Mouse (Mus musculus) left cerebral cortex, adult 8-10 months (tissue): ENCODE results near the gene Tas1r3. TPM values are rescaled to one million over a fixed set of nuclear protein-coding genes. Genes with fewer than 3 reads are reported as not detected.

Experiments
- DNase-seq, 2 experiments: peaks; one replicate each; pipeline ENCODE4 v3.0.0; 2022; ENCODE audit warnings: low spot score in 2 of 2
- total RNA-seq, 4 experiments: library from RNA; stranded (reverse); gene quantifications; 2 replicates each; pipeline ENCODE4 v1.2.4; 2022

Gene Tas1r3
- under 1 TPM in 2 of 4 experiments, not detected in 2; 0.30 to 0.39 TPM for total RNA-seq

GRCm38 (mm10) chr4:155863001-155863400 lies at the start of gene Tas1r3:
Gene Tas1r3 (minus strand): TSS chr4:155863362.
- no peak for DNase-seq

GRCm38 (mm10) chr4:155908751-155909150 lies 45.6 kb upstream of the Tas1r3 start:
- DNase-seq = peak in 1 of 2 experiments; percentile 1

- peak; percentile 4 to 10 for DNase-seq
These were observed 45.1 kb upstream of the Tas1r3 start for GRCm38 (mm10) chr4:155908281-155908680.

DNA sequence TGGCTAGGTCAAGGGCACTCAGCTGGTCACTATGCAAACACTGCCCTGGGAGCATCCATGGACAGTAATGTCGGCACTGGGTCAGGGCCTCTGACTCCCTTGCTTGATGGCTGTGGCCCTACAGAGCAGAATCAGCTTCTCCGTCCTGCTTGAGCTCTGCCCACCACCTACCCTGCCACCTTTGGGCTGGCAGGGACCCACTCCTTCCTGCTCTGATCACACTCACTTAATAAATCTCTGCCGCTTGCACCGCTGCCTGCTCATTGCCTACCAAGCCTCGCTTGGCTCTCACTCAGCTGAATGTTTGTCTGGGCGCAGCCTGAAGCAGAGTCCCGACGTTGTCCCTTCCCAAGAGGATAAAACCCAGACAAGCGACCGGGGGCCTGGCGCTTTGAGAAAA lies 43.8 kb upstream of the Tas1r3 start:
- peak in 1 of 2 experiments; percentile 5 for DNase-seq

GRCm38 (mm10) chr4:155906125-155906524 lies 43.0 kb upstream of the Tas1r3 start:
- peak; percentile 1 to 7 for DNase-seq

GRCm38 (mm10) chr4:155905634-155906033 lies 42.5 kb upstream of the Tas1r3 start:
- no peak for DNase-seq

- DNase-seq = peak; percentile 1 to 6
These were observed 41.3 kb upstream of the Tas1r3 start for GRCm38 (mm10) chr4:155904318-155905102.

- no peak for DNase-seq
These were observed 40.1 kb upstream of the Tas1r3 start for GRCm38 (mm10) chr4:155903246-155903645.

- peak; percentile 4 to 47 for DNase-seq
These were observed 38.0 kb upstream of the Tas1r3 start for GRCm38 (mm10) chr4:155901205-155901604.

DNA sequence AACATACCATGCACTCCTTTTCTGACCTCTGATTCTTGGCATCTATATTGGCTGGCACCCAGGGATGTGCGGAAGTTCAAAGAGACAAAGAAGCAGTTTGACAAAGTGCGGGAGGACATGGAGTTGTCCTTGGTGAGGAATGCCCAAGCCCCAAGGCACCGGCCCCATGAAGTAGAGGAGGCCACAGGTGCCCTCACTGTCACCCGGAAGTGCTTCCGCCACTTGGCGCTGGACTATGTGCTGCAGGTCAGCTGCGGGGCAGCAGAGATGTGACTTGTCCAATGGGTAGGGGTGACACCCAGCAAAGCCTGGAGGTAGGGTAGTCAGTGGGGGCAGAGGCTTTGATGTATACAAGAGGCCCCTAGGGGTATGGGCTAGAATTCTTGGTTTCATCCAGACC lies 36.2 kb upstream of the Tas1r3 start:
- no peak for DNase-seq

DNA sequence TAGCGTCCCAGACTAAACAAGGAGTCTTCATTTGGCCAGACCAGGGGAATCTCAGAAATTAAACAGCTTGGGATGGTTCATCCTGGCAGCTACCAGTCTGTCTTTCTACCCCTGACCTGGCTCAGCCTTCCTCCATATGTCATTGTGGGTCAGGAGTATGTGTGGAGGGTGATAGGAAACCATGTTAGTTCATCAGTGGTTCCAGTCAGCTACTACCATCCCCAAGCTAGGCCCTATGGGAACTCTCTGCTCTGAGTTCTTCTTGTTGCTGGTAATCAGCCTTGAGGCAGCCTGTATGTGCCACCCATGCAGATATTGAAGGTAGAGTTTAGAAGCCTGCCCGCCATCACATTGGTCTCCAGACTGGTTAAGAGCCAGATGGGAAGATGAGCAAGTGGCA lies 35.2 kb upstream of the Tas1r3 start:
- no peak for DNase-seq

- DNase-seq = peak in 1 of 2 experiments; percentile 1
These were observed 33.3 kb upstream of the Tas1r3 start for GRCm38 (mm10) chr4:155896461-155896860.

- no peak for DNase-seq
These were observed 32.7 kb upstream of the Tas1r3 start for GRCm38 (mm10) chr4:155895826-155896225.

GRCm38 (mm10) chr4:155895216-155895615 lies 32.1 kb upstream of the Tas1r3 start:
- DNase-seq = peak; percentile 64 to 65

GRCm38 (mm10) chr4:155894311-155894881 lies 31.2 kb upstream of the Tas1r3 start:
- peak; percentile 51 to 80 for DNase-seq

- peak in 1 of 2 experiments; percentile 2 for DNase-seq
These were observed 30.1 kb upstream of the Tas1r3 start for GRCm38 (mm10) chr4:155893212-155893690.

GRCm38 (mm10) chr4:155892438-155893211 lies 29.5 kb upstream of the Tas1r3 start:
- DNase-seq = peak in 1 of 2 experiments; percentile 28

DNA sequence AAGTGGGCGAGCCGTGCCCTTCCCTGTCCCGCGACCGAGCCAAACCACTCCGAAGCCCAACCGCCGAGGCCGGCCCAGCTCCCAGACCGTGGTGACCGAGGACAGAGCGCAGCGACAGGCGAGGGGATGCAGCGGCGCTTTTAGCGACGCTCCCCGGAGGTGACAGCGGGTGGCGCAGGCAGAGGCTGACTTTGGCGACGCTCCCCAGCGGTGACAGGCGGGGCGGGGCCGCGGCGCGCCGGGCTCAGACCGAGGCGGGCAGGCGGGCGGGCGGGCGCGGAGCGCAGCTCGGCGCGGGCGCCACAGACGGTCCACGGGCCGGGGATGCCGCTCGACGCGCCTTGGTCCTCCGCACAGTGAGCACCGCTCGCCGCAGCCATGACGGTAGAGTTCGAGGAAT lies 28.9 kb upstream of the Tas1r3 start:
- DNase-seq = peak in 1 of 2 experiments; percentile 71

GRCm38 (mm10) chr4:155891551-155892001 lies 28.4 kb upstream of the Tas1r3 start, which contains the start of the genes Pusl1 and Acap3:
Gene Pusl1 (minus strand): TSS chr4:155891781.
Gene Acap3 (plus strand): TSS chr4:155891822.
- peak; percentile 87 to 94 for DNase-seq

GRCm38 (mm10) chr4:155891011-155891471 lies 27.9 kb upstream of the Tas1r3 start:
- DNase-seq = peak in 1 of 2 experiments; percentile 21

DNA sequence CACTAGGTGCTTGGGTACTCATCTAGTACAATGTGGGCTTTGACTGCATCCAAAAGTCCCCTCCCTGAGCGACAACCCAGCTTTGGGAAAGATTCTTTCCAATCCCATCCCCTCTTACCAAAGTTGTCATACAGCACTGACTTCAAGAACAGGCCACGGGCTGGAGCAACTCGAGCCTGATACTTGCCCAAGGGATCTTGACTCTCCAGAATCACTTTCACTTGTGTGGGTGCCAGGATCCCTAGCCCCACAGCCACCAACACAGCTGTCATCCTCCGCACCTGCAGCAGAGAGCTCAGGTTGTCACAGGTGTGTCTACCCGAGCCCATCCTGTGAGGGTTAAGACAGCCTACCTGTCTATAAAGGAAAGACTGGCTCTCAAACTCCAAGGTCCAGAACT lies 26.2 kb upstream of the Tas1r3 start:
- no peak for DNase-seq
